Mouse (Mus musculus) limb, embryonic 15.5 days (tissue): ENCODE results near the gene Cog3. TPM values are rescaled to one million over a fixed set of nuclear protein-coding genes. Genes with fewer than 3 reads are reported as not detected.

Source experiments
- ATAC-seq: fragments of 200-750 bp; cut with Nextera tagmentation; 2 replicates; pipeline ENCODE4 v1.8.0; 2017; ENCODE audit warnings: low read depth, moderate TSS enrichment; ENCODE audit not compliant: insufficient number of reproducible peaks, low FRiP score, low TSS enrichment
- H3K27ac ChIP-seq: fragments of 300-500 bp; sonication (generic); 2 replicates; pipeline ENCODE4 v1.5.1; 2015; ENCODE audit warnings: moderate library complexity, mild to moderate bottlenecking, inconsistent platforms
- H3K27me3 ChIP-seq: fragments of 300-500 bp; sonication (generic); 2 replicates; pipeline ENCODE4 v1.6.1; 2015; ENCODE audit warnings: inconsistent platforms
- H3K36me3 ChIP-seq: fragments of 300-500 bp; sonication (generic); 2 replicates; pipeline ENCODE4 v1.6.1; 2015; ENCODE audit warnings: inconsistent platforms
- H3K4me1 ChIP-seq: fragments of 300-500 bp; sonication (generic); 2 replicates; pipeline ENCODE4 v1.6.1; 2015; ENCODE audit warnings: inconsistent platforms
- H3K4me2 ChIP-seq: fragments of 300-500 bp; sonication (generic); 2 replicates; pipeline ENCODE4 v1.6.1; 2015; ENCODE audit warnings: mild to moderate bottlenecking, inconsistent platforms
- H3K4me3 ChIP-seq: fragments of 300-500 bp; sonication (generic); 2 replicates; pipeline ENCODE4 v1.5.1; 2015; ENCODE audit warnings: mild to moderate bottlenecking, inconsistent platforms
- H3K9ac ChIP-seq: fragments of 300-500 bp; sonication (generic); 2 replicates; pipeline ENCODE4 v1.6.1; 2015; ENCODE audit warnings: inconsistent platforms
- H3K9me3 ChIP-seq: fragments of 300-500 bp; sonication (generic); 2 replicates; pipeline ENCODE4 v1.6.1; 2016; ENCODE audit warnings: inconsistent platforms
- WGBS: fragments of 180-500 bp; shearing (Covaris S2); methylation state at CpG from one replicate; pipeline ENCODE4 v1.1.7; 2015; 5-methylcytosine and 5-hydroxymethylcytosine counted together
- polyA plus RNA-seq: library from polyadenylated mRNA; unstranded; fragments of >200 nt; fragmentation: Nextera tagmentation; extraction: Ambion mirVana; gene quantifications from 2 replicates; pipeline ENCODE4 v1.2.1, GENCODE M21; 2015

Gene Cog3
- polyA plus RNA-seq, 1 experiment from 2014 or later, result 22.3 TPM

DNA sequence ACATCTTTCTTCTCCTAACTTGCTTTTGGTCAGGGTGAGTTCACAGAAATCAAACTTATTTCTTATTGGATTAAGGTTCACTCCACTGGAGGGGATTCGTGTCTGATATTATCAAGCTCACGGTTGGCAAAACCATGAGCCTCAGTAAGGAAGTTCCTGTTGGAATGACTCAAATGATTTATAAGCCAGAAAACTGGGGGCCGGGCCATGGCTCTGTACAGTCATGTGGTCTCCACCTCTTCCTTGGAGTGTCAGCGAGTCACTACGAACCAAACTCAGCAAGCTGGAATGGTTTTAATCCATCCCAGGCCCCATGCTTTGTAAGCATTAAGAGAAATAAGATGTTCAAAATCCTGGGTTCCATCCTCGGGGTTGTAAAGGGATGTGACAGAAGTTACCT lies 2.7 kb upstream of the Cog3 start:
- Histone ChIP-seq H3K4me2 (no peak overlapping the region), H3K4me3 (no peak overlapping the region), H3K9me3 (no peaks in the 10 kb centered on the region), H3K4me1 (peaks cover 15% of the 10 kb centered on the region), H3K9ac (no peak overlapping the region), H3K27ac (no peak overlapping the region), H3K27me3 (peaks cover 5% of the 10 kb centered on the region), H3K36me3 (no peaks in the 10 kb centered on the region)
- no peak for ATAC-seq
- 84% methylated on average over 6 of the region's 6 CpGs for WGBS

DNA sequence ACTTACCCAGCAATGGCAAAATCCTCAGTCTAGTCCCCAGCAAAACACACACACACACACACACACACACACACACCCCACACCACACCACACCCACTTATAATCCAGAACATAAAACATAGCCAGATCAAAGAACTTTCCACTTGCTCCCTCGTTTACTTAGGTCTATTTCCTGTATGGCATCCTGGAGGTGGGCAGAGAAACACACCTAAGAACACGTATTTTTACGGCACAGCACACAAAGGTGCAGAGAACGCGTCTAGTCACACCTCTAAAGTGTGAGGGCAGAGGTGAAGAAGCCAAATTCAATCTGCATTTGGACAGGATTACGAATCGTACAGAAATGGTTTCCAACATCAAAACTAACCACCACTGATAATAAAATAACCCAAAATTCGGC lies 1.1 kb downstream of the Cog3 start:
- Histone ChIP-seq H3K9me3 (no peaks in the 10 kb centered on the region), H3K27me3 (peaks cover 5% of the 10 kb centered on the region), H3K4me3 (peak overlapping the region; percentile 96), H3K36me3 (0 out of 2 replicates have a peak, but pooled peaks cover 3% of the 10 kb centered on the region), H3K4me2 (peak overlapping the region; percentile 52), H3K9ac (no peak overlapping the region), H3K27ac (no peak overlapping the region), H3K4me1 (peaks cover 15% of the 10 kb centered on the region)
- no peak for ATAC-seq
- 32% methylated on average over 8 of the region's 8 CpGs for WGBS

DNA sequence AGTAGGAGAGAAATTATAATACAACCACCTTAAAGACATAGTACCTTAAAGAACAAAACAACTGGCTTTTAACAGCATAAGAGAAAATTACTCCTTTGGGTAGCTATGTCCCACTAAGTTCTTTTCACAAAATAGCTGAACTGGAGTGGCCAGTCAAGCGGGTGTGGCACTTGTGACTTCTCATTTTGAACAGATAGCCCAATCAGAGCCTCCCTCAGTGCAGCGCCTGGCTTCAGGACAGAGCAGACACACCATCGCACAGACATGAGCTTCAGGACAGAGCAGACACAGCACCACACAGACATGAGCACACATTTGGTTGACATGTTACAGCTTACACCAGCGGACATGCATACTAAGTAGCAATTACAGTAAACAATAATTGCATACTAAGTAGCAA lies 3.3 kb downstream of the Cog3 start:
- ATAC-seq, result no peak
- H3K4me3 ChIP-seq, result no peak overlapping the region
- 86% methylated on average over 4 of the region's 4 CpGs for WGBS

DNA sequence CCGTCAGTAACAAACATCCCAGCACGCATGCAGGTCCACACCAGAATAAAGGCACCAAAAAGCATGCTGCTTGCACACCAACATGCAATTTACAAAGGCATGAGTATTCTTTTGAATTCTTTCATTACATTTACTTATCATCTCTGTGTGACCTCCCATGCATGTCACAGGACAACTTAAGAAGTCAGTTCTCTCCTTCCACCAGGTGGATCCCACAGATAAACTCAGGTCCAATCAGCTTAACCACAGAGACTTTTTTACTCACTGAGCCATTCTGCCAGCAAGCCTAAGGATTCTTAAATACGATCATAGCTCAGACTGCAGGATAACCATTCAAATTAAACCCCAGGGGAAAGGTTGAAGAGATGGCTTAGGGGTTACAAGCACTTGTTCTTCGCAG lies 5.2 kb downstream of the Cog3 start:
- Histone ChIP-seq H3K9me3 (no peaks in the 10 kb centered on the region), H3K27ac (no peak overlapping the region), H3K27me3 (no peaks in the 10 kb centered on the region), H3K36me3 (peaks cover 24% of the 10 kb centered on the region), H3K4me1 (peaks cover 15% of the 10 kb centered on the region), H3K4me2 (no peak overlapping the region), H3K4me3 (no peak overlapping the region), H3K9ac (no peak overlapping the region)
- WGBS, result 94% methylated on average over 4 of the region's 4 CpGs
- no peak for ATAC-seq

More for the DNA sequence above, 3.3 kb downstream of the Cog3 start:
- Histone ChIP-seq H3K9me3 (no peaks in the 10 kb centered on the region), H3K27me3 (no peaks in the 10 kb centered on the region), H3K9ac (no peak overlapping the region), H3K4me2 (no peak overlapping the region), H3K27ac (no peak overlapping the region), H3K4me1 (peaks cover 15% of the 10 kb centered on the region), H3K36me3 (peaks cover 15% of the 10 kb centered on the region)

DNA sequence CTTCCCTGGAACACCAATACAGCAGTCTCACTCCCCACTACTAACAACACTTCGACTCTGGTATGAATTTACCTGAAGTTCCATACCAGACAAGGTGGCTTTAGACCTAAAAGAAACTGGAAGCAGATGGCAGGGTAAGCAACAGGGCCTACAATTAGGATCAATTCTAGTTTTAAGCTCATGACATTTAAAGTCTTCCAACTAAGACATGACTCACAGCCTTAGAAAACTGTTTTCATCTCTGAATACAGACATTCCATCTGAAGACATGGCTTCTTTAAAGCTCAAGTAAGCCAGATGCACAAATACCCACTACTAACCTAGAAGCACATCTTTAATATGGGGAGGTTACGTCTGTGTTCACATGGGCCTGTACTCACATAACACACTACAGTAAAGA lies 6.4 kb downstream of the Cog3 start:
- 88% methylated on average over 2 of the region's 2 CpGs for WGBS
- no peaks in the 10 kb centered on the region for H3K9me3 ChIP-seq
- no peak overlapping the region for H3K9ac ChIP-seq
- ATAC-seq, result no peak
- peaks cover 9% of the 10 kb centered on the region for H3K4me1 ChIP-seq
- no peak overlapping the region for H3K4me2 ChIP-seq
- H3K4me3 ChIP-seq, result no peak overlapping the region
- no peak overlapping the region for H3K27ac ChIP-seq
- H3K27me3 ChIP-seq, result no peaks in the 10 kb centered on the region
- H3K36me3 ChIP-seq, result peaks cover 26% of the 10 kb centered on the region

DNA sequence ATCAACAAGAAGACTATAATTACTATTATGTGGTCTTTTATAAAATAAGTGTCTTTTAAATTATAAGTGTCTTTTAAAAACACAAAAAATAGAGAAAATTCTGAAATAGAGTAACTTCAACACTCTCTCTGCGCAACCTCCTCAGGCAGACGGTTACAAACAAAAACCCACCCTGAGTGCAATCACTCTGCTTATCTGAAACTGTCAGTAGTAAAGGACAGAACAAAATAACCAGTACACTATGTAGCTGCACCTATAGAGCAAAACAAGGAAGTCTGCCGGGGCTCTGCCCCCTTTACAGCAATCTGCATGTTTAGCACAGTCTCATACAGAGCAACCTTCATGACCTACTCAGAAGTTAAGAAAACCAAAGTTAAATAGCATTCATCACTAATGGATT lies 12.4 kb downstream of the Cog3 start:
- no peaks in the 10 kb centered on the region for H3K4me1 ChIP-seq
- no peak for ATAC-seq
- no peak overlapping the region for H3K9ac ChIP-seq
- H3K36me3 ChIP-seq, result peaks cover 54% of the 10 kb centered on the region
- H3K27ac ChIP-seq, result no peak overlapping the region
- no peak overlapping the region for H3K4me2 ChIP-seq
- H3K4me3 ChIP-seq, result no peak overlapping the region
- no peaks in the 10 kb centered on the region for H3K27me3 ChIP-seq
- H3K9me3 ChIP-seq, result no peaks in the 10 kb centered on the region
- 85% methylated on average over 3 of the region's 3 CpGs for WGBS

DNA sequence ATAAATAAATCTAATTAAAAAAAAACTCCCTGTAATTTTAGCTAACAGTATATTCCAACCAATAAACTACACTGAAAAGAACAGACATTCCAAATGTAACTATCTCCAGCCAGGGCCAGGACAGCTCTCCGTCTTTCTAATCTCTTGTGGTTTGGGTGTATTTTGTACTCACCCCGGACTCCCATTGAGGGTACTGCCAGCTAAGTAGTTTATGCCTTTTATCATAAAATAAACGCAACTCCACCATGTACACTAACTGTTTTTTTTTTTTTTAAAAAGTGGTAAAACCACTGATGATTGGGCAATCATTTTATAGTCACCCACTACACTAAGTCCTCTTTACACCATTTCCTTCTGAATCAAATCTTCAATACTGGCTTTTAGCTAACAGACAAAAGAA lies 18.7 kb downstream of the Cog3 start:
- no peak overlapping the region for H3K27ac ChIP-seq
- no peak overlapping the region for H3K4me3 ChIP-seq
- 95% methylated on average over 3 of the region's 3 CpGs for WGBS

DNA sequence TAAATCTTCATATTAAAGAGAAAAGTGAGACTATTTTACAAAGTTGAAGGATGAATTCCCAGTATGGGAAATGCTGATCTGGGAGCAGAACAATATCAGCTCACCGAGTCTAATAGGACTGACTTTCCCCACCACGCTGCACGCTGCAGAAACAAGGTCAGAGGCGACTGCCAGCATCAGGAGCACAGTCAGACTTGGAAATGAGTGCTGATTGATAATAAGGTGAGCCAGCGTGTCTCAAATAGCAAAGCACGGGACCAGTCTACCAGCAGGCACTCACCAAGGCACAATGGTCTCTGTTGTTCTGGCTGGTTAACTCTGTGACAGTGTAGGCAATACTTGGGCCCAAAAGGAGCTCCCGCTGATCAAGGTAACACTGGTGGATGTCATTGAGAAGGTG lies 21.7 kb downstream of the Cog3 start:
- 88% methylated on average over 7 of the region's 7 CpGs for WGBS
- Histone ChIP-seq H3K36me3 (peaks cover 68% of the 10 kb centered on the region), H3K27me3 (no peaks in the 10 kb centered on the region), H3K4me3 (no peak overlapping the region), H3K4me1 (no peaks in the 10 kb centered on the region), H3K9ac (no peak overlapping the region), H3K9me3 (no peaks in the 10 kb centered on the region), H3K27ac (no peak overlapping the region), H3K4me2 (no peak overlapping the region)
- no peak for ATAC-seq

More for the DNA sequence above, 18.7 kb downstream of the Cog3 start:
- Histone ChIP-seq H3K36me3 (peaks cover 63% of the 10 kb centered on the region), H3K4me1 (no peaks in the 10 kb centered on the region), H3K27me3 (no peaks in the 10 kb centered on the region), H3K4me2 (no peak overlapping the region), H3K9me3 (no peaks in the 10 kb centered on the region), H3K9ac (no peak overlapping the region)
- ATAC-seq, result no peak

DNA sequence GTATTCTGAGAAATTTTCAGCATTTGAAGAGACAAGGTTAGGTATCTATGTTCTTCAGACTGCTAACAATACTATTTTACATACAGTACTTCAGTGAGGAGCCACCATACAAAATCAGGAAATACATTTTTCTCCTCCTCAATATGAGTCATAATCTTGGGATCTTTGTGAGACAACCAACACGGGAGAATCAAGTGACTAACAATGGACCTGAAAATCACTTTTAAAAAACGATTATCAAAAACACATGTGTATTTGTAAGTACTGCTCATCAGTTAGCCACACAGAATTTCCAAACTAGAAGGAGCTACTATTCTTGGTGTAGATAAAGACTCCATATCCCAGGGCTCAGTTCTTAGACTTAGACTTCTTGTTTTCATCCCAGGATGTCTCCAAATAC lies 23.0 kb downstream of the Cog3 start:
- WGBS, result 60% methylated on average over 2 of the region's 2 CpGs
- no peaks in the 10 kb centered on the region for H3K27me3 ChIP-seq
- H3K4me1 ChIP-seq, result no peaks in the 10 kb centered on the region
- ATAC-seq, result no peak
- H3K27ac ChIP-seq, result no peak overlapping the region
- H3K9me3 ChIP-seq, result no peaks in the 10 kb centered on the region
- H3K36me3 ChIP-seq, result peaks cover 67% of the 10 kb centered on the region
- no peak overlapping the region for H3K9ac ChIP-seq
- H3K4me2 ChIP-seq, result no peak overlapping the region
- no peak overlapping the region for H3K4me3 ChIP-seq

DNA sequence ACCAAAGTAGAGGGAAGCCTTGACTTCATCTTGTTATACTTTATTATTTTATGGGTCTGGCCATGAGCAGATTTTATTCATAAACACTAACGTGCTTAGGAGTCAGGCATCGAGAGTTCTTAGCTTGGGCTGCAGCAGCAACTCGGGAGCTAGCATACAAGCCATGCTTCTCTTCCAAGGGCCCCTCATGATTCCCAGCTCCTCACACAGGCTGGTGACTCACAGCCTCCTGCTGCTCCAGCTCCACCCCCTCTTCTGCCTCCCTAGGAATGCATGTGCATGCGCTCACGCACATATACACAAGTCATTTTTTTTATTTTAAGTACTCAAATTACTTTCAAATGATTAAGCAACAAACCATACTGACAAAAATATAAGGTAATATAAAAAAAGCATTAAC lies 26.2 kb downstream of the Cog3 start:
- no peak overlapping the region for H3K27ac ChIP-seq
- no peak overlapping the region for H3K9ac ChIP-seq
- H3K27me3 ChIP-seq, result no peaks in the 10 kb centered on the region
- H3K9me3 ChIP-seq, result no peaks in the 10 kb centered on the region
- no peak for ATAC-seq
- peaks cover 63% of the 10 kb centered on the region for H3K36me3 ChIP-seq
- WGBS, result 83% methylated on average over 5 of the region's 5 CpGs
- H3K4me3 ChIP-seq, result no peak overlapping the region
- H3K4me1 ChIP-seq, result no peaks in the 10 kb centered on the region
- H3K4me2 ChIP-seq, result no peak overlapping the region

DNA sequence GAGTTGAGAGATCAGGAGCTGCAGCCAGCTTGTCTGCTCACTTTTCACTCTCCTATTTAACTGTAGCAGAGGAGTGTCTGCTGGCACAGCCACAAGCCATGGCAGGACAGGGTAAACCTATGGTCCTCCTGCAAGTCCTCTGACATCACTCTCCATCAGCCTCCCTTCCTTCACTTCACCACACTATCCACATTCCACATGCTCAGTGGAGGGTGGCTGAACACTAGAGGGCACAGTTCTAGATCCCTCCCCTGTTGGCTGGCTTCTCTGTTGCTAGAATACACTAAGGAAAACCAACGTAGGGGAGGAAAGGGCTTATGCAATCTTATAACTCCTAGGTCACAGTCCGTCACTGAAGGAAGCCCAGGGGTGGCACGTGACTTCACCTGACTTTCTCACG lies 27.3 kb downstream of the Cog3 start:
- no peak overlapping the region for H3K9ac ChIP-seq
- no peak overlapping the region for H3K27ac ChIP-seq
- no peaks in the 10 kb centered on the region for H3K9me3 ChIP-seq
- no peaks in the 10 kb centered on the region for H3K27me3 ChIP-seq
- no peaks in the 10 kb centered on the region for H3K4me1 ChIP-seq
- no peak overlapping the region for H3K4me2 ChIP-seq
- WGBS, result 63% methylated on average over 4 of the region's 4 CpGs
- no peak for ATAC-seq
- H3K36me3 ChIP-seq, result peaks cover 62% of the 10 kb centered on the region
- H3K4me3 ChIP-seq, result no peak overlapping the region

DNA sequence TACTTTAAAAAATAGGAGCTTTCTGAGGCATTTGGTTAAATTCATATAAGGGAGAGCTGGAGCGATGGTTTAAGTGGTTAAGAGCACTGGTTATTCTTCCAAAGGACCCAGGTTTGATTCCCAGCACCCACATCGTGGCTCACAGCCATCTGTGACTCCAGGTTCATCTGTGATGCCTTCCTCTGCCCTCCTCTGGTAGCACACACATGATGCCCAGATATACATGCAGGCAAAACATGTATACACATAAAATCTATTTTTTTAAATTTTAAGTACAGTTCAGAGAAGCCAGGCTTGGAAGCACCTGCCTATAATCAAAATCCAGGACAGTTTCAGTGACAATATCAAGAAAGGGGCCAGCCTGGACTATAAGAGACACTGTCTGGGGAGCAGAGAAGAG lies 31.5 kb downstream of the Cog3 start:
- Histone ChIP-seq H3K27ac (no peak overlapping the region), H3K4me1 (no peaks in the 10 kb centered on the region), H3K4me3 (no peak overlapping the region), H3K9ac (no peak overlapping the region), H3K36me3 (peaks cover 75% of the 10 kb centered on the region), H3K4me2 (no peak overlapping the region), H3K27me3 (no peaks in the 10 kb centered on the region), H3K9me3 (no peaks in the 10 kb centered on the region)
- no peak for ATAC-seq
- 99% methylated on average over 2 of the region's 2 CpGs for WGBS

DNA sequence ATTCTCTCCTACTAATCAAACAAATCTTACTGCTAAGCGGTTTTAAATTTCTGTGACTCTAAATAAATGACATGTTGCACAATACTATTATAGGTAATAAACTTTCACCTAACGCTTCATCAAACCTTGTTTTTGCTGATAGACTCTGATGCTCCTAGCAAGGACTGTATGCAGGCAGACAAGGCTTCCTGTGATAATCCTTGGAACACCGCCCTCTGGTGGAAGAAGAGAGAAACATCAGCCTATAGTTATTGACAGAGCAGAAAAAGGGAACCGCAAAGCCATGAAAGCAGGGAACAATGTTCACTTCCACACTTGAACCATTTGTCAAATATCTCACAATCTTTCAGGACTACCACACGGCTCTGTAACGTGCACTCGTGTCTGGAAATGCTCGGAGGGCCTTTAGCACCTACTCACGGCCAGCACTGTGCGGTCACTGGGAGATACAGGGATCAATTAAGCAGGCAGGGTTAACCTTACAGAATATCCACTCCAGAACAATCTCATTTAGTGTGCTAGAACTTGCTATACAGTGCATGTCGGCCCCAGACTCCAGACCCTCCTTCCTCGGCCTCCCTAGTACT lies 32.2 kb downstream of the Cog3 start:
- H3K4me2 ChIP-seq, result no peak overlapping the region
- no peaks in the 10 kb centered on the region for H3K27me3 ChIP-seq
- H3K9ac ChIP-seq, result no peak overlapping the region
- WGBS, result 64% methylated on average over 12 of the region's 12 CpGs
- no peaks in the 10 kb centered on the region for H3K9me3 ChIP-seq
- H3K4me3 ChIP-seq, result no peak overlapping the region
- peaks cover 75% of the 10 kb centered on the region for H3K36me3 ChIP-seq
- H3K4me1 ChIP-seq, result no peaks in the 10 kb centered on the region
- no peak for ATAC-seq
- H3K27ac ChIP-seq, result no peak overlapping the region
